Mouse (Mus musculus) adrenal gland, postnatal 4 days (tissue): Measurements from ENCODE around the gene Ifna2. TPM values are rescaled to one million over a fixed set of nuclear protein-coding genes. Genes with fewer than 3 reads are reported as not detected.

Experiments
- DNase-seq, 2 experiments: peaks; one replicate each; pipeline ENCODE4 v3.0.0; 2021 to 2022; ENCODE audit warnings: low spot score in 2 of 2, mixed read lengths in 2 of 2
- long read RNA-seq, 2 experiments: library from polyadenylated mRNA; stranded (forward); transcript quantifications; one replicate each; pipeline ENCODE4 v2.0.0; 2021
- total RNA-seq, 2 experiments: library from RNA; stranded (reverse); gene quantifications; 2 replicates each; pipeline ENCODE4 v1.2.3; 2021

The Ifna2 gene
- not detected for total RNA-seq
- long read RNA-seq, experiment 1: 0 reads
- long read RNA-seq, experiment 2: 0 reads

DNA sequence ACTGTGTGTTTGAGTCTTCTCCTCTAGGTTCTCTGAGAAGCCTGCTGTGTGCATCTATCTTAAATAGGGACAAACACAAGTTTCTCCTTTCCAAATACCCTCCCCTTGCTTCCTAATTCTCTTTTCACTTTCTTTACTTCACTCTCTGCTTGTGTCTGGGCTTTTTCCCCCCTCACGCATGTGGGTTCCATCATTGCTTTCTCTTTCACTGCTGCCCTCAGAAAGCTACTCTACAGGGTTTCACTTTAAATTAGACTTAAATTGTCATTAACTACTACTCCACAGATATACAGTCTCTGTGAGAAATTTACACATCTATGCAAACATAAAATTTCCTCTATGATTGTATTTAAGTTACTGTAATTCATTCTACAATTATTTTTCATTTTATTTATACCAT is at the start of gene Ifna2:
Ifna2 (minus strand) TSS at position 101 of the 400 bp plus-strand sequence.
- DNase-seq: no peak

- DNase-seq: no peak
Measured at GRCm38 (mm10) chr4:88727324-88727723, 43.6 kb upstream of the Ifna2 start.

DNA sequence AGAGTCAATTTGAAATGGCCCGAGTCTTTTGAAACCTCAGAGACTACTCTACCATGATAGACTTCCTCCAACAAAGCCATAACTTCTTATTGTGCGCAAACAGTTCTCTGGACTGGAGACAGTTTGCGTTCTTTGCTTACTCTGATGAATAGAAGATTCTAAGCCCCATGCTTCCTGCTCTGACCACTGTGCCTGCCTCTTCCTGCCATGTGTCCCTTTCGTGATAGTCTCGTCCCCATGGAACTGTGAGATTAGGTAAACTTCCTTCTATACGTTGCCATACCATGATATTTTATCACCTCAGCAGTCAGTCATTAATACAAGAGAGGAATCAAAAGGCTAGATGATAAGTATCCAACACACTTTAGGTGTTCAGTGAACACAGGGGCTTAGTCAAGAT is 43.0 kb upstream of the Ifna2 start:
- no peak for DNase-seq

DNA sequence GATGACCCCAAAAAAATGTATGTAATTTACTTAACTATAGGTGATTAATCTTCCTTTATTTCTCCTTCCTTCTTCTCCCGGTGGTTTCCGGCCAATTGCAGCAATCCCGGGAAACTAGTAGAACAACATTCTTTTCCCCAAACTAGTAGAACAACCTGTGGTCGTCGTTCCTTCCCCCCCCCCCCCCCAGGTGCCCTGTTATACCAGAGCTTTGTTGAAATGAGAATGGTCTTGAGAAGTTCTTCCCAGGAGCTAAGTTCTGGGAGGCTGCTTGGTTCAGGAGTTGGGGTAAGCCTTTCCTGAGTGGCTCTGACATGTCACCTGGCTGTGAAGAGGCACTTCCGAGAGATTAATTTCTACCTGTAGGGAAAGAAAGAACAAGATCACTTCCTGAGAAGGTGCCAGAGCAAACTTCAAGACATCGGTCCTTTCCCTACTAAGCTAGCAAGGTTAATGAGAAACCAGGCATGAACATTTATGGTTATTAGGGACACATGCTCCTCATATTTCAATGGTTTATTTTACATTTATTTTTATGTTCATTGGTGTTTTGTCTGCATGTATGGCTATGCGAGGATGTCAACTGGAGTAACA is 39.9 kb upstream of the Ifna2 start:
- DNase-seq: no peak

- peak; percentile 78 to 89 for DNase-seq
Measured at GRCm38 (mm10) chr4:88721791-88722721, 38.3 kb upstream of the Ifna2 start, which contains the start of the genes Gm26566 and Klhl9. TSS of gene Gm26566 (plus strand) at chr4:88721805. TSS of gene Klhl9 (minus strand) at chr4:88722465.

DNA sequence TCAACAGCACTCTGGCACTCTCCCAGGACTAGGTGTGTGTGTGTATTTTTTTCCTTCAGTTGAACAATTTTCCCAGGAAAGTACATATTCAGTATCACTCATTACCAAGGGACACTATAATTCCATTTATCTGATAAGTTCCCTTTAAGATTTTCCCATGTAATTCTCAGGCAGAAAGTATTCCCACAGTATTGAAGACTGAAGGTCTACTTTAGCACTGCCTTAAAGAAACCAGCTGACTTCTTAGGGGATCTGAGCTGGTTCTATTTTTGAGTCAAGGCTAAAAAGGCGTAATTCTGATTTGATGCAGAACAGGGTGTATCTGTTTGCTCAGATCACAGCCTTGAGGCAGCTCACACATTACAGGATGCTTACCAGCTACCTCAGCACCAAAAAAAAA is 35.0 kb upstream of the Ifna2 start:
- no peak for DNase-seq

DNA sequence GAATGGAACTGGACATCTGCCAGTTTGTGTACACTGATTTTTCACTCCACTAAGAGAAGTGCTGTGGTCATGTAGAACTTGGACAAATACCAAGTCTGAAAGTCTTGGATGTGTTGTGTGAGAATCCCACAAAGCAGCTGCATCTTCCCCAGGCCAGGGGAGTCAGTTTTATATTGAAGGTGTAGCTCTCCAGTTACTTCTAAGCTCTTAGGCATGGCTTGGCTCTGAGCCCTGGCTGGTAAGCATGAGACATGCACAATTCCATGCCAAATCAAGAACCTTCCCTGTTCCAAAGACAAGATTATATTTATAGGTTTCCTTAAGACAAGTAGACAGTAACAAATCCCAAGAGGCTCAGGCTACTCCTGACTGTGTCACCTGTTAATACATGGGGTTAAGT is 31.3 kb upstream of the Ifna2 start:
- DNase-seq: no peak

GRCm38 (mm10) chr4:88714281-88714680 is 30.6 kb upstream of the Ifna2 start:
- no peak for DNase-seq

DNA sequence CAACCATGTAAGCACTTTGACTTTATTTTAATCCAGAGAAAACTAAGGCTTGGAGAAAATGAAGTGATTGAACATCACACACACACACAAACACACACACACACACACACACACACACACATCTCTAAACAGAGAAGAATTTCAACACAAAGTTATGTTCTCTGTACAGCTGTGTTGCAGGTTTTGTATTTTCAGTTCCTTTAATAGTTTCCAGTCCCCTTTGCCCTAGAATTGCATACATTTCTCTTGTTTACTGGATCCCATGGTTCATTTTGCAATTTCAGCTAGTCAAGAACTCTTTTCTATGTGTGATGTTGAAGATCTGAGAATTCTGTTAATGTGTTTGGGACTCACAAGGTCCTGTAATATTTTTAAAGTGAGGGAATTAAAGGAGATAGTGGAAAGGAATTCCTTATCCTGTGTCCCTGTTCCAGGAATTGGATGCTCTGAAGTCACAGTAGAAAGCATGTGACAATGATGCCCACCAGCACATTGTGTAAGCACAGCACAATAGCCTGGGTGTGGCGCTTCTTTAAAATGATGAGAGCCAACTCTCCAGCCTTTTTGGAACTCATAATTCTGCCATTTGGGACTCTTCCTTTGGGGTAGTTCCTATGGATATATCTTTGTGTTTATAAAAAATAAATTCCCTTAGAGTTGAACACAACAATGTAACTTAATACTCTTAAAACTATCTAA is 23.6 kb upstream of the Ifna2 start:
- DNase-seq: no peak

- DNase-seq: no peak
Measured at GRCm38 (mm10) chr4:88705924-88706323, 22.2 kb upstream of the Ifna2 start.

DNA sequence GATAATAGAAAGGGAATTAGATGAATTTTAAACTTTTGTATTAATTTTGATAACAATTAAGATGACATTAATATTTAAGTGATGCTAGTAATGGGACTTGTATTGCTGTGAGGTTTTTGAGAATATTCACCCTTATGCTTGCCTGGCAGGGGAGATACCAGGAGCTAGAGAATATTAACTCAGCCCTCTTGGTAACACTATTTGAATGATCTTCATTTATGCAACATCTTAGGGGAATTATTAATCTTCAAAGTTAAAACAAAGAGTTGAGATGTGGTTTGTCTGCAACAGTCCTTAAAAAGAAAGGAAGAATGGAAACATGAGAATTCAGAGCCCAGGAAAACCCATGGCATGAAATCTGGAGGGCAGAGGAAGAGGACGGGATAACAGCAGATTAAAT is 15.6 kb upstream of the Ifna2 start:
- no peak for DNase-seq

DNA sequence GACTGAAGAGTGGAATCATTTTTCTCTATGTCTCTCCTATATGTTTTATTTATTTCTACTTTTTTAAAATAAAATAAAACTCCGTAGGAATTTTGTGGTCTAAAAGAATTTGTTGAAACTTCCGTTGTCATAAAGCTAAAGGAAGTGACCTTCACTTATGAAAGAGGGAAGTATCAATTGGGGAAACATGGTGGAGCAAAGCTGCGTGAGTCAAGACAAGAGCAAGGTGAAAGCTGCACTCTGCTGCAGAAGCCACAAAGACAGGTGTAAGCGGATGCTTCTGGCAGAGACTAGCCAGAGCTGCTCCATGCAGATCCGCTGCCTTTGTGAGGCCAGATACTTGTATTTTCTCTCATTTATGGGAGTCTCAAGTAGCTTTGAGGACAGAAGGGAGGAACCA is 15.1 kb upstream of the Ifna2 start:
- DNase-seq: no peak

DNA sequence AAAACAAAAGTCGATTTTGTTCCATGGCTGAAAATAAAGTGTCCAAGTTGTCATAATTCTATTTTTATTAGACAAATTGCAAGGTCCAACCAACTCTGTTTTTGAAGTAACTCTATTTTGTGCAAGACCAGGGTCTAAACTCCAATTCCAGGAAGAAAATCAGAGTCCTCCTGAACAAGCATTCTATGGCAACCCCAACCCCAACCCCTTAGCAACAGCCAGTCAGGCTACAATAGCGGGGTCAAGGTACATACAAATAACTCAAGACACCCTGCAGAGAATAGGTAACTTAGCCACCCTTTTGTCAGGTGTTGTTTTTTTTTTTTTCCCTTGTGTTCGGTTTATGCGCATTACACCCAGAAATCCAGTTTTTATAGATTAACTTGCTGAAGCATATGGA is 14.0 kb upstream of the Ifna2 start:
- no peak for DNase-seq

GRCm38 (mm10) chr4:88697108-88697507 is 13.4 kb upstream of the Ifna2 start:
- DNase-seq: no peak

DNA sequence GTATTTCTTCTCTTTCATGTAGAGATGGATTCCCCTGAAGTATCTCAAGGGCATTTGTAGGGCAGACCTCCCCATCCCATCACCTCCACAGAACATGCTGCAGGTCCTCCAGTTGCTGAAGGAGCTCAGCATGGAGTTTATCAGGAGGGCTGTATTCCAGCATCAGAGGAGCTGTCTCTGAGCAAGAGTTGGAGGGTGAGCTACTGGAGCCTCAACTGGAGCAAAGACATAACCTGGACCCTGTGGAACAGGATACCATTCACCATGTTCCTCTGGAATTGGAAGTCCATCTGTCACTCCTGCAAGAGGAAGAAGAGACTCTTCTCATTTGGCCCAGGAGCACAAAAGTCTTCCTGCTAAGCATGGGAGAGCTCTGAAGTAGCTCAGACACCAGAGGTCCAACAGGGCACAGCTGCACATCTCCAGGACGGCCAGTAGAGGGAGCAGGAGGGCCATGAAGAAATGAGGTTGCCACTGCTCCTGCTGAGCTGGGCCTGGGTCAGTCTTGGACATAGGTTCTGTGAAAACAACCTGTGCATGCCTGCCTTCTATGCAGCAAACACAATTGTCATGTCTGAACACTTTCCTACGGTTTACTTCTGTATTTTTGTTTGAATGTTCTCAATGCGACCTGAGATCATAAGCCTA is 12.6 kb upstream of the Ifna2 start:
- peak; percentile 12 to 42 for DNase-seq

DNA sequence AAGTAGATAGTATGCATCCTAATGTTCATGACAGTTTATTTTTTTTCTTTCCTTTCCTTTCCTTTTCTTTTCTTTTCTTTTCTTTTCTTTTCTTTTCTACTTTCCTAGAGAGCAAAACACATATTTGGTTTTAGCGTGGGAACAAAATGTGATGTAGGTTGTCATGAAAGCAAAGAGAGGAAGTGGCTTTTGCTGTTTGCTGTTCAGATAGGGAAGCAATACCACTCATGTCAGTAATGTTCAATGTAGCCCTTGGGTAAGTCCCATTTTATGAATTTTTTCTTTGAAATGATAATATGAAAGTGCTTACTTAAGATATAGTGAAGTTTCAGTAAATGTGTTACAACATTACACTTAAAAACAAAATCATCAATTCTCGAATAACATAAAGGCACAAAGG is 9.7 kb upstream of the Ifna2 start:
- DNase-seq: no peak

GRCm38 (mm10) chr4:88692537-88692936 is 8.8 kb upstream of the Ifna2 start:
- DNase-seq: no peak

DNA sequence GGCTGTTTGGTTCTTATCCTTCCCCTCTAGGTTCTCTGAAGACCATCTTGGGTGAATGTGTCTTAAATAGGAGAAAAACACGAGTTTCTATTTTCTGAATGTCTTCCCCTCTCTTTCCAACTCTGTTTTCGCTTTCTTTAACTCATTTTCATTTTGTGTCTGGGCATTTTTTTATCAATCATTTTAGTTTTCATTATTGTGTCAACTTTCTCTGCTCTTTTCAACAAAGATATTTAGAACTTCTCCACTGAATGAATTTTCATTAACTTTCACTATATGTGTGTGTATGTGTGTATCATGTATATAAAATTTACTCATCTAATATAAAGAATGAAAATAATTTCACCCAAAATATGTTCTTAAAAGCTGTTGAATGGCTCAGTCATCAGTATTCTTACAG is 7.5 kb upstream of the Ifna2 start, which contains the start of gene Ifnab:
Ifnab (minus strand) TSS at position 101 of the 400 bp plus-strand sequence.
- no peak for DNase-seq

- no peak for DNase-seq
Measured at GRCm38 (mm10) chr4:88681353-88681752, 2.4 kb downstream of the Ifna2 start.

GRCm38 (mm10) chr4:88680362-88680761 is 3.4 kb downstream of the Ifna2 start:
- DNase-seq: no peak

DNA sequence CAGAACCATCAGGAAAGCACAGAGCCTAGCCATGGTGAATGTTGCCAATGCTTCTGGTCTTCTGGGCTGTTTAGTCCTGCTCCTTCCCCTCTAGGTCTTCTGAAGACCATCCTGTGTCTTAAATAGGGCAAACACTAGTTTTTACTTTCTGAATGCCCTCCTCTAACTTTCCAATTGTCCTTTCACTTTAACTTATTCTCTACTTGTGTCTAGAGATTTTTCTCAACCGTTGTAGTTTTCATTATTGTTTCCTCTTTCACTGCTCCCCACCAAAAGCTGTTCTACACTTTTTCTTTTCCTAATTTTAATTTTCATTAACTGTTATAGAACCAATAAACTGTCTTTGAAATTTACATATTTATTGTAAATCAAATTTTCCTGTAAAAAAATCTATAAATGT is 6.9 kb downstream of the Ifna2 start, which contains the start of gene Ifna16:
Ifna16 (minus strand) TSS at position 101 of the 400 bp plus-strand sequence.
- DNase-seq: no peak
